Mouse (Mus musculus) E14TG2a.4 (cell line): ENCODE results near the gene Sfxn5.

Experiments used
- CTCF ChIP-seq: conservative IDR thresholded peaks from 2 replicates; pipeline ENCODE4 v1.5.1; 2014; ENCODE audit warnings: low read length
- NANOG ChIP-seq: IDR thresholded peaks from 2 replicates; pipeline ENCODE4 v1.6.1; 2014; ENCODE audit warnings: borderline replicate concordance, low read length, mixed read lengths
- POU5F1 ChIP-seq: IDR thresholded peaks from 2 replicates; pipeline ENCODE4 v1.6.1; 2014; ENCODE audit warnings: low read length, borderline replicate concordance

DNA sequence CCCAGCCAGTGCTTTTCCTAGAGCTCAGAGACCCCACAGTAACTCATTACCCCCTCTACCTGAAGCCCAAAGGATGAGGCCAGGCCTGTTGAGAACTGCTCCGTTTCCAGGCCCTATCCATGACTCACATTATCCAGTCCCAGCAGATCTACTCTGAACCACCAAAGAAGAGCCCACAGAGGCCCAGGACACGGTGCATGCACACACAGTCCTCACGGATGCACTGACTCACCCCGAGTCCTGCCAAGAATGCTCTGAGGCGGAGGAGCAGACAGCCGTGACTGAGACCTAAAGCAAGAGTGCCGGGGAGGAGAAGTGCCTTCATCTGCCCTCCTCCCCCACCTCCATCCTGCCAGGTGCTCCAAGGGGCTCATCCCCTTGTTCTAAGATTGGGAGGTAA is 16.0 kb upstream of the Sfxn5 start:
- TF ChIP-seq CTCF, result no peak
- TF ChIP-seq NANOG, result no peak
- TF ChIP-seq POU5F1, result no peak
